Mouse (Mus musculus) frontal cortex, adult (tissue): ENCODE measurements around the gene Fsd2.

Experiments used
- ATAC-seq: cut with Nextera tagmentation; 2 replicates; pipeline ENCODE4 v1.9.2; 2017; ENCODE audit warnings: mild to moderate bottlenecking, moderate library complexity, mixed read lengths; ENCODE audit not compliant: low TSS enrichment

Gene Fsd2

DNA sequence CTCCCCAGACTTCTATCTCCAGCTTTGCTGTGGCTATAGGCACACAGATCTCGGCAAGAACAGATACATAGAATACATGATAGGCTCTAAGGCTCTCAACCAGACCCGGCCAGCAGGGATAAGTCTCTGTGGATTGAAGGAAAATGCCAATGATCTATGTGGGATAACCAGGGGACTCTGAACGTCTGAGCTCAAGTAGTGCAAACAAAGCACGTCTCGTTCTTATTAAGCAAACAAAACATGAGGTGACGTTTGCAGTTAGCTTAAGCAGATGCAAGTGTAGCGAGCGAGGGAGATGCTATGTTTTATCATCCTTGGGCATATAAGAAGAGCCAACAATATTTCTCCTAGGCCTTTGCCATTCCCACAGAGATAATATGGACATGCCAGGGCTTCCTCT, 23.8 kb downstream of the Fsd2 start:
- no peak for ATAC-seq

DNA sequence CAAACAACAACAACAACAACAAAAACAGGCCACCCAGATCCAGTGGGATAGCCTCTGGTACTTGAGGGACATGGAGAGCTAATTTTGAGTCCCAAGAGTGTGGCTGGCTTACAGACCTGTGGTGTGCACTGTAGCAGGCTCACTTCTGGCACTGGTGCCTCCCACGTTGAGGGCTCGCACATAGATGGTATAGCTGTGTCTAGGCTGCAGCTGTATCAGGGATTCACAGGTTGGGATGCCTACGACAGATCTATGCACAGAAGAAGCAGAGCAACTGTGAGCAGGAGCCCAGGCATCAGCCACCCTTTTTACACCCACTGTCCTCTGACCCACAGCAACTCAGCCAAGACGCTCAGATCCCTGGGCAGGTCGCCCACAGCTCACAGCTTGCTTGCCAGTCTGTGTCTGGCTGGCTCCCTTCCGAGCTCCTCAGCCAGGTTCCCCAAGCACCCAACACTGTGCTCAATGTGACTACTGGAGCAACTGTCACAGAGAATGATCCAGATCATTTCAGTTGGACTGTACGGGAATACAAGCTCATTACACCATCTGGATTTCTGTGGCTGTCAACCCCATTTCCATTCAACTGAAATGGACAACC, 24.7 kb downstream of the Fsd2 start:
- peak; percentile 64 for ATAC-seq

DNA sequence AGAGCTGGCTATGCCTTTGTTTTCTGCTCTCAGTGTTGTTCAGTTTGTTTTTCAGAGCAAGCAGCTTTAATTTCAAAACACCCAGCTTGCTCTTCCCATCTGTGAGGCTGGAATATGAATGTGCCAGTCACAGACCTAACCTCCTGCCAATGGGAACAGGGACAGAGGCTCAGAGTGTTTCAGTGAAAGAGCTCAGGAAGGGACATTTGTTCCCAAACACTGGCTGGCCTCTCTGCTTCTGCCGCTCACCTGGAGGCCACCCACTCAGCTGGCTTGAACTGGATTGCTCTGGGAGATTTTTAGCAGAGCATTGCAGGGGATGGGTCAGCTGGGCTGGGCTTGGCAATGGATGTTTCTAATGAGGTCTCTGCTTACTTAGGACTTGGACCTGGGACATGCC, 25.7 kb downstream of the Fsd2 start:
- ATAC-seq = 0 out of 2 replicates have a peak, but pooled peaks have one; percentile 28

GRCm38 (mm10) chr7:81539565-81539964, 27.2 kb downstream of the Fsd2 start:
- 0 out of 2 replicates have a peak, but pooled peaks have one; percentile 24 for ATAC-seq

GRCm38 (mm10) chr7:81538070-81538675, 28.6 kb downstream of the Fsd2 start:
- peak; percentile 59; the same call in 1 of the 2 replicates for ATAC-seq

DNA sequence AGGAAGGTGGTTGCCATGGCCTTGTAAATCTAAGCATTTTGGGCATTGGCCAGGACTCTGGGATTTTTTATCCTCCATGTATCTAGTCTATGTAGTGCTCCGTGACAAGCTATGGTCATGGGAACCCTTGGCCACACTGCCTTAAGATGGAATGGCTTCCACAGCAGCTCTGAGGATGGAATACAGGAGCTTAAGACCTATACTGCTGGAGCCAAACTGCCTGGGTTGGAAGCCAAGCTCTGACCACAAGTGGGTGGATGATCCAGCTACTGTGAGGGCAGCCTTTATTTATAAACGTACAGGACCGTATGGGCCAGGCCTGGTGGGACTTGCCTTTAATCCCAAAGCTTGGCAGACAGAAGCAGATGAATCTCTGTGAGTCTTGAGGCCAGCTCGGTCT, 30.3 kb downstream of the Fsd2 start:
- no peak for ATAC-seq

DNA sequence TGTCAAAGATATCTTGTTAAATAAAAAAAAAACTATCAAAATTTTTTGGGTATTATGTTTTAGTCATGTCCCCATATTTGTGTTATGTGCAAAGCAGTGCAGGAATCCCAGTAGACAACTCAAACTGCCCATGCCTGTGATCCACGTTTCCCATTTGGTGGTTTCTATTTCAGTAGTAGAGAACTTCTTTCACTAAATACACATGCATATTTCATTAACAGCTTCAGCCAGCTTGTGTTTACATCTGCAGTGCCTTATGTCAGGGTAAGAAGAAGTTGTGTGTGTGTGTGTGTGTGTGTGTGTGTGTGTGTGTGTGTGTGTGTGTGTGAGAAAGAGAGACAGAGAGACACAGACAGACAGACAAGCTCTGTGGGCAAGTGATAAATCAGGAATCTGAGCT, 35.3 kb downstream of the Fsd2 start:
- ATAC-seq = peak; percentile 55; the same call in 1 of the 2 replicates

DNA sequence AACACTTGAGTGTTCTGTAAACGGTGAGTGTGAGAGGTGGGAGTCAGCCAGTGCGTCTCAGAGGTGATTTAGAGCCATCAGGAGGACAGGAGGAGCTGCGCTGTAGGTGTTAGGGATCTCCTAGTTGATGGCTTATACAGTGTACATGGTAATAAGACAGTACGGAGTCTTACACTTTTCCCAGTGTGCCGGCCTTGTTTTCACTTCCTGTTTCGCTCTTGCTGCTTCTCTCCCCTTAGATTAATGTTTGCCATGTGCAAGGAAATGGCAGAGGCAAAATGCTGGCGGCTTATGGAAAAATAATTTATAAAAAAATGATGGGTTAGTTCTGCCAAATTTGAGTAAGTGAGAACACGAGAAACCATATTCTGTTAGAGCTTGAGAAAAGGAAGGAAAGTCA, 37.8 kb downstream of the Fsd2 start:
- no peak for ATAC-seq

GRCm38 (mm10) chr7:81523663-81524017, 43.1 kb downstream of the Fsd2 start:
- ATAC-seq = peak; percentile 22; the same call in 1 of the 2 replicates

GRCm38 (mm10) chr7:81523008-81523662, 43.6 kb downstream of the Fsd2 start:
- peak; percentile 99 for ATAC-seq

GRCm38 (mm10) chr7:81516154-81517030, 50.4 kb downstream of the Fsd2 start:
- ATAC-seq = peak; percentile 93

- no peak for ATAC-seq
Observed at GRCm38 (mm10) chr7:81514906-81515590, 51.7 kb downstream of the Fsd2 start.

- ATAC-seq = no peak
Observed at GRCm38 (mm10) chr7:81501050-81501449, 65.7 kb downstream of the Fsd2 start.

GRCm38 (mm10) chr7:81498181-81498580, 68.6 kb downstream of the Fsd2 start, which contains the start of gene BC048679:
Gene BC048679 (minus strand): TSS chr7:81498281.
- no peak for ATAC-seq

- ATAC-seq = no peak
Observed at GRCm38 (mm10) chr7:81497171-81497570, 69.6 kb downstream of the Fsd2 start.

DNA sequence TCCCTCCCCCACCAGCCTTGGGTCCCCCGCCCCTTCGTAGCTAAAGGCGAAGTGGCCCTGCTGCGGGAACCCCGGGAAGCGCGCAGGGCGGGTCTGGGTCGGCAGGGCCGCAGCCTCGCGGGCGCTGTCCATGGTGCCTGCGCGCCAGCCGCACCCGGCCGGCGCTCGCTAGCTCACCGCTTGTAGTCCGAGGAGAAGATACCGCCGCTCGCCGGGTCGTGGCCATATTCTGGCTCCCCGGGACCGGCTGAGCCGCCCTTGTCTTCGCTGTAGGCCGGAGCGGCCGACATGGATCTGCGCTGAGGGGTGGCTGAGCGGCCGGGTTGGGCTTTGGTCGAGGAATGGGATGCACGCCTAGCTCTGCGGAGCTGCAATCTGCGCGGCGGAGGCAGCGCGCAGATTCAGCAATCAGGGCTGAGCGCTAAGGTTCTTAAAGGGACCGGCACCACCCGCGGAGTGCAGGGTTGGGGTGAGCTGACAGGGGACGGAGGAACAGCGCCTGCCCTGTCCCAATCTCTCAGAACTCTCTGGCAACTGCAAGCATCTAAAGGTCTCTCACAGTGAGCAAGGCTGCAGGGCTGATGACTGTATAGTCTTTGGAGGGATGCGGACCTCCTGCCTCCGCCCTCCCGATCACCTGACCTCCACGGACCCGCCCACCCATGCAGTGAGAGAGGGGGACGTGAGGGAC, 73.3 kb downstream of the Fsd2 start, which contains the start of gene Ap3b2:
Gene Ap3b2 (minus strand): TSS at position 595 of the 691 bp plus-strand sequence.
- peak; percentile 92 for ATAC-seq

- ATAC-seq = no peak
Observed at GRCm38 (mm10) chr7:81492628-81493027, 74.1 kb downstream of the Fsd2 start.

DNA sequence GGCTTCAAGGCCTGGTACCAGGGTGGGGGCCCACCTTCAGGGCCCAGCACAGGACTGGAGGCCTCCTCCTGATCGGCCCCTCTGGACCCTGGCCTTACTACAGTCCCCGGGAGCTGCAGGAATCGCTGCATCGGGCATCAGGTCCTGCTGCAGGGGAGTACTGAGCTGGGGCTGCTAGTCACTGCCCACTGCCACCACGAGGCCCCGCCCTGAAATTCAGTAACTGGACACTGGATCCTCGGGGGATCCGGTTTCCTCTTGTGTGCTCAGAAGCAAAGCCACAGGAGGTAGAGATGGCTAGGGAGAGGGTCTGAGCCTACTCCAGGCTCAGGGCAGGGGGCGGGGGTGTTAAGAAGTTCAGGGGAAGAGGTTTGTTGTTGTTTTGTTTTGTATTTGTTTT, 77.1 kb downstream of the Fsd2 start:
- ATAC-seq = no peak
